Mouse (Mus musculus): ENCODE results near the gene Cdc42se2.

GRCm38 (mm10) chr11:54806891-54807290 is 19.4 kb upstream of the Cdc42se2 start:
- TF ChIP-seq CTCF (IDR thresholded peaks at IDR 0.05; ENCODE audit: low read depth), result no peak
- no peak for TF ChIP-seq EP300 (optimal IDR thresholded peaks at IDR 0.05)

All from stomach, postnatal 0 days (tissue).